ENCODE assay signal across 22 mouse cellular contexts in the genomic region with DNA sequence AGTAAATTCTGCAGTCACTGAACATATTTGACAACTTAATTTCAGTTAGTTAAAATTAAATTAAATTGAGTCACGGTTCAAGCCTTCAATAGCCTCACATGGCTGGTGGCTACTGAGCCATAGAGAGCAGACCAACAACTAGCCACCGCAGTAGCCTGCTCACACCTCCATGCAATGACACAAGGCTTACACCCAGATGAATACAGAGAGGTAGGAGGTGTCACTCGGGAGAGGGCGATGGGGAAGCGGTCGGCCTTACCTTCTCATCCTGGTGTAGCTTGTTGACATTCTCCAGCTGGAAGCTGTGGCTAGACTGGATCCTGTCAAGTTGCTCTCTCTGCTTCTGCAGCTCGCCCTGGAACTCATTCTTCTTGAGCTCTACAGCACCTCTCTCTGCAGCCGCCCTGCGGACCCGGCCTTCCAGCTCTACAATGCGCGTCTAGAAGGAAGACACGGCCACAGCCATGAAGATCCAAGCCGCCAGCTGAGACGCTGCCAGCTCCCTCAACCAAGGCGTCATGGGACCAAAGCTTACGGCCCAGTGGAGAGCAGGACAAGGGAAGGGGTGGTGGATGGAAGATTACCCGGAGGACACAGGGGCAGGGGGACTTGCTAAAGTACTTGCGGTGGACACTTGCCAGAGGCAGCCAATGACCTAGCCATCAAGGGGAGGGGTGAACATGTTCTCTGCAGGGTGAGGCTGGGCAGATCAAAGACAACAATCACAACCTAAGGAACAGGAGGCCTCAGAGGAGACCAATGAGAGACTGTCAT. TPM values are rescaled to one million over a fixed set of nuclear protein-coding genes. Genes with fewer than 3 reads are reported as not detected.
DNase-seq lines count a peak whose midpoint lies in the region; ATAC-seq and TF ChIP-seq lines count a peak whose summit lies in the region.
"Had no signal": no experiment of that assay in that cellular context is flagged by ENCODE, and none has a peak within 500 bp of the region (broad histone marks: within the 10 kb centered on the region; RNA-seq: fewer than 3 reads in every experiment).

No protein-coding gene starts in this region.

- H3K4me3 ChIP-seq in intestine, postnatal 0 days (ENCODE audit: low read depth, low read length) = no peak overlapping the region
- no peak overlapping the region for H3K4me3 ChIP-seq in intestine, embryonic 16.5 days (ENCODE audit: low read length)
- H3K4me3 ChIP-seq in lung, postnatal 0 days (ENCODE audit: low read depth, low read length) = no peak overlapping the region
- H3K4me3 ChIP-seq in lung, adult 2 months (replicated peaks; ENCODE audit: extremely low read depth, low read depth, low read length) = no peak overlapping the region
- H3K4me3 ChIP-seq in kidney, embryonic 16.5 days (ENCODE audit: low read length) = no peak overlapping the region
- no peak overlapping the region for H3K4me3 ChIP-seq in midbrain, embryonic 10.5 days
- no peak overlapping the region for H3K4me3 ChIP-seq in forebrain, embryonic 10.5 days
- H3K4me3 ChIP-seq: embryonic facial prominence, embryonic 12.5 days; forebrain, embryonic 12.5 days; heart, embryonic 12.5 days; hindbrain, embryonic 10.5 days had no signal

- TF ChIP-seq POLR2A in lung, adult 2 months (IDR thresholded peaks at IDR 0.05; ENCODE audit: borderline replicate concordance, extremely low read depth, low read depth, low read length) = no peak

- H3K9ac ChIP-seq in intestine, postnatal 0 days (ENCODE audit: low read depth, low read length) = no peak overlapping the region
- H3K9ac ChIP-seq in intestine, embryonic 16.5 days (ENCODE audit: low read depth, low read length) = no peak overlapping the region
- no peak overlapping the region for H3K9ac ChIP-seq in lung, postnatal 0 days (replicated peaks; ENCODE audit: low read depth)
- no peak overlapping the region for H3K9ac ChIP-seq in kidney, embryonic 16.5 days (replicated peaks; ENCODE audit: low read length)
- H3K9ac ChIP-seq: embryonic facial prominence, embryonic 12.5 days; forebrain, embryonic 12.5 days; heart, embryonic 12.5 days; hindbrain, embryonic 14.5 days had no signal

- no peak for DNase-seq in lung, postnatal 0 days (ENCODE audit: low spot score)
- DNase-seq in lung, adult 2 months = no peak
- no peak for DNase-seq in midbrain, embryonic 10.5 days (ENCODE audit: low spot score)
- DNase-seq in forebrain, embryonic 10.5 days (ENCODE audit: extremely low spot score, low spot score) = no peak
- DNase-seq in layer of hippocampus, adult 9-11 months = no peak
- DNase-seq: adrenal gland, adult 2 months; cerebellum, adult 11-12 months; cerebellum, postnatal 25 days; gastrocnemius, postnatal 14 days had no signal

- H3K4me1 ChIP-seq in intestine, postnatal 0 days (replicated peaks; ENCODE audit: control insufficient read depth, insufficient read depth, low read length) = 0 out of 2 replicates have a peak, but pooled peaks cover 3% of the 10 kb centered on the region
- peaks cover 16% of the 10 kb centered on the region for H3K4me1 ChIP-seq in intestine, embryonic 16.5 days (ENCODE audit: control insufficient read depth, insufficient read depth, low read length)
- no peaks in the 10 kb centered on the region; the same call in 1 of the 2 replicates for H3K4me1 ChIP-seq in lung, postnatal 0 days (ENCODE audit: insufficient read depth, low read depth, low read length)
- peaks cover 5% of the 10 kb centered on the region for H3K4me1 ChIP-seq in lung, adult 2 months (ENCODE audit: control insufficient read depth, insufficient read depth, low read length)
- peaks cover 9% of the 10 kb centered on the region; the same call in 1 of the 2 replicates for H3K4me1 ChIP-seq in kidney, embryonic 16.5 days (ENCODE audit: insufficient read depth, low read length)
- H3K4me1 ChIP-seq in midbrain, embryonic 10.5 days = peaks cover 10% of the 10 kb centered on the region
- H3K4me1 ChIP-seq in forebrain, embryonic 10.5 days = peaks cover 4% of the 10 kb centered on the region; the same call in 1 of the 2 replicates
- H3K4me1 ChIP-seq: forebrain, embryonic 12.5 days had no signal

- no peak overlapping the region for H3K4me2 ChIP-seq in intestine, postnatal 0 days (replicated peaks; ENCODE audit: low read depth)
- H3K4me2 ChIP-seq in intestine, embryonic 16.5 days (ENCODE audit: low read depth, low read length) = no peak overlapping the region
- H3K4me2 ChIP-seq in lung, postnatal 0 days (replicated peaks; ENCODE audit: low read depth, low read length) = no peak overlapping the region
- H3K4me2 ChIP-seq in kidney, embryonic 16.5 days (replicated peaks; ENCODE audit: low read depth, low read length) = no peak overlapping the region
- H3K4me2 ChIP-seq: embryonic facial prominence, embryonic 12.5 days; forebrain, embryonic 12.5 days; heart, embryonic 12.5 days; hindbrain, embryonic 14.5 days had no signal

- 0 out of 2 replicates have a peak overlapping the region, but pooled peaks have one; percentile 41 for H3K27ac ChIP-seq in intestine, postnatal 0 days (ENCODE audit: low read depth, low read length)
- no peak overlapping the region for H3K27ac ChIP-seq in intestine, embryonic 16.5 days (ENCODE audit: low read length)
- peak overlapping the region; percentile 9; the same call in 1 of the 2 replicates for H3K27ac ChIP-seq in lung, postnatal 0 days (ENCODE audit: low read length)
- no peak overlapping the region for H3K27ac ChIP-seq in kidney, embryonic 16.5 days (ENCODE audit: low read length)
- no peak overlapping the region for H3K27ac ChIP-seq in midbrain, embryonic 10.5 days (replicated peaks)
- H3K27ac ChIP-seq in forebrain, embryonic 10.5 days = no peak overlapping the region
- H3K27ac ChIP-seq: embryonic facial prominence, embryonic 12.5 days; forebrain, embryonic 12.5 days; hindbrain, embryonic 10.5 days; hindbrain, embryonic 14.5 days had no signal

- TF ChIP-seq CTCF in intestine, postnatal 0 days (IDR thresholded peaks at IDR 0.05; ENCODE audit: low read depth) = no peak
- TF ChIP-seq CTCF in lung, postnatal 0 days (IDR thresholded peaks at IDR 0.05) = no peak
- no peak for TF ChIP-seq CTCF in lung, adult 2 months (IDR thresholded peaks at IDR 0.05; ENCODE audit: insufficient read depth, low read length)

- H3K36me3 ChIP-seq in intestine, postnatal 0 days (ENCODE audit: control insufficient read depth, insufficient read depth) = peaks cover 29% of the 10 kb centered on the region
- H3K36me3 ChIP-seq in intestine, embryonic 16.5 days (ENCODE audit: control insufficient read depth, insufficient read depth, low read length) = peaks cover 9% of the 10 kb centered on the region
- H3K36me3 ChIP-seq in lung, postnatal 0 days (ENCODE audit: insufficient read depth, low read length) = peaks cover 6% of the 10 kb centered on the region; the same call in 1 of the 2 replicates
- peaks cover 7% of the 10 kb centered on the region; the same call in 1 of the 2 replicates for H3K36me3 ChIP-seq in kidney, embryonic 16.5 days (ENCODE audit: insufficient read depth, low read length)
- peaks cover 96% of the 10 kb centered on the region for H3K36me3 ChIP-seq in midbrain, embryonic 10.5 days
- H3K36me3 ChIP-seq in forebrain, embryonic 10.5 days (replicated peaks) = peaks cover 98% of the 10 kb centered on the region

- TF ChIP-seq EP300 in lung, postnatal 0 days (IDR thresholded peaks at IDR 0.05) = no peak

- WGBS in intestine, postnatal 0 days = 92% methylated on average over 19 of the region's 19 CpGs
- WGBS in intestine, embryonic 16.5 days = 86% methylated on average over 19 of the region's 19 CpGs
- 88% methylated on average over 19 of the region's 19 CpGs for WGBS in lung, postnatal 0 days
- WGBS in lung, adult 2 months = 92% methylated on average over 19 of the region's 19 CpGs
- WGBS in kidney, embryonic 16.5 days = 74% methylated on average over 19 of the region's 19 CpGs
- WGBS in midbrain, embryonic 10.5 days = 95% methylated on average over 19 of the region's 19 CpGs
- 96% methylated on average over 19 of the region's 19 CpGs for WGBS in forebrain, embryonic 10.5 days

- no peaks in the 10 kb centered on the region for H3K9me3 ChIP-seq in intestine, postnatal 0 days (ENCODE audit: control insufficient read depth)
- H3K9me3 ChIP-seq in intestine, embryonic 16.5 days (ENCODE audit: control insufficient read depth, low read length) = no peaks in the 10 kb centered on the region
- H3K9me3 ChIP-seq in lung, postnatal 0 days (ENCODE audit: low read length) = no peaks in the 10 kb centered on the region
- H3K9me3 ChIP-seq in kidney, embryonic 16.5 days (ENCODE audit: low read length) = no peaks in the 10 kb centered on the region
- H3K9me3 ChIP-seq in midbrain, embryonic 10.5 days (replicated peaks) = 0 out of 2 replicates have a peak, but pooled peaks cover 1% of the 10 kb centered on the region
- no peaks in the 10 kb centered on the region for H3K9me3 ChIP-seq in forebrain, embryonic 10.5 days
- H3K9me3 ChIP-seq: embryonic facial prominence, embryonic 12.5 days; forebrain, embryonic 12.5 days; heart, embryonic 12.5 days had no signal

- no peaks in the 10 kb centered on the region for H3K27me3 ChIP-seq in intestine, postnatal 0 days (replicated peaks; ENCODE audit: control insufficient read depth, insufficient read depth, low read length)
- no peaks in the 10 kb centered on the region for H3K27me3 ChIP-seq in intestine, embryonic 16.5 days (replicated peaks; ENCODE audit: control insufficient read depth, insufficient read depth, low read length)
- no peaks in the 10 kb centered on the region for H3K27me3 ChIP-seq in lung, postnatal 0 days (replicated peaks; ENCODE audit: insufficient read depth, low read length)
- H3K27me3 ChIP-seq in kidney, embryonic 16.5 days (ENCODE audit: insufficient read depth, low read length) = no peaks in the 10 kb centered on the region
- H3K27me3 ChIP-seq in midbrain, embryonic 10.5 days (ENCODE audit: low read depth, poor library complexity, severe bottlenecking) = no peaks in the 10 kb centered on the region
- no peaks in the 10 kb centered on the region for H3K27me3 ChIP-seq in forebrain, embryonic 10.5 days (ENCODE audit: poor library complexity, severe bottlenecking)
- H3K27me3 ChIP-seq: embryonic facial prominence, embryonic 12.5 days; forebrain, embryonic 12.5 days; heart, embryonic 12.5 days had no signal

- no peak for ATAC-seq in intestine, postnatal 0 days
- ATAC-seq in intestine, embryonic 16.5 days = no peak
- no peak for ATAC-seq in lung, postnatal 0 days
- ATAC-seq in kidney, embryonic 16.5 days (ENCODE audit: low FRiP score, low TSS enrichment) = peak; percentile 52; the same call in 1 of the 2 replicates
- ATAC-seq: forebrain, embryonic 16.5 days had no signal

RNA-seq across cellular contexts. Expression of a gene that starts 11.5 kb away (rescaled TPM):
- polyA plus RNA-seq in intestine, postnatal 0 days (2015; fragmentation: Nextera tagmentation; extraction: Ambion mirVana) = 29.6 and 34.3 TPM in 2 replicates
- 85.4 and 90.4 TPM in 2 replicates for polyA plus RNA-seq in intestine, embryonic 16.5 days (2015; fragmentation: Nextera tagmentation; extraction: Ambion mirVana)
- 31.8 and 32.4 TPM in 2 replicates for polyA plus RNA-seq in lung, postnatal 0 days (2015; fragmentation: Nextera tagmentation; extraction: Ambion mirVana)
- polyA plus RNA-seq in lung, adult 2 months (2012; rRNA removed) = 11.2 and 15.3 TPM in 2 replicates
- polyA plus RNA-seq in kidney, embryonic 16.5 days (2015; fragmentation: Nextera tagmentation; extraction: Ambion mirVana) = 39.6 and 40.1 TPM in 2 replicates
- polyA plus RNA-seq in midbrain, embryonic 10.5 days (2016; fragmentation: Nextera tagmentation; extraction: Ambion mirVana) = 181 and 187 TPM in 2 replicates
- 142 and 154 TPM in 2 replicates for polyA plus RNA-seq in forebrain, embryonic 10.5 days (2016; fragmentation: Nextera tagmentation; extraction: Ambion mirVana)

RNA-seq across cellular contexts. Expression of a gene that starts 29.8 kb away (rescaled TPM):
- polyA plus RNA-seq in intestine, postnatal 0 days (2015; fragmentation: Nextera tagmentation; extraction: Ambion mirVana) = not detected in 2 replicates
- polyA plus RNA-seq in intestine, embryonic 16.5 days (2015; fragmentation: Nextera tagmentation; extraction: Ambion mirVana) = not detected in 2 replicates
- polyA plus RNA-seq in lung, postnatal 0 days (2015; fragmentation: Nextera tagmentation; extraction: Ambion mirVana) = not detected in 2 replicates
- polyA plus RNA-seq in lung, adult 2 months (2012; rRNA removed) = not detected in 2 replicates
- not detected in 2 replicates for polyA plus RNA-seq in kidney, embryonic 16.5 days (2015; fragmentation: Nextera tagmentation; extraction: Ambion mirVana)
- polyA plus RNA-seq in midbrain, embryonic 10.5 days (2016; fragmentation: Nextera tagmentation; extraction: Ambion mirVana) = not detected in 2 replicates
- polyA plus RNA-seq in forebrain, embryonic 10.5 days (2016; fragmentation: Nextera tagmentation; extraction: Ambion mirVana) = not detected in 2 replicates
- polyA plus RNA-seq: adrenal gland, adult 2 months; brain, embryonic 14.5 days; C2C12; cortical plate, adult 2 months; embryonic facial prominence, embryonic 12.5 days; forebrain, embryonic 12.5 days; forebrain, embryonic 16.5 days; heart, embryonic 12.5 days; heart, embryonic 16.5 days; hindbrain, embryonic 10.5 days; hindbrain, embryonic 14.5 days had no signal

RNA-seq across cellular contexts. Expression of a gene that starts 46.0 kb away (rescaled TPM):
- not detected in 2 replicates for polyA plus RNA-seq in intestine, postnatal 0 days (2015; fragmentation: Nextera tagmentation; extraction: Ambion mirVana)
- polyA plus RNA-seq in intestine, embryonic 16.5 days (2015; fragmentation: Nextera tagmentation; extraction: Ambion mirVana) = not detected in 2 replicates
- polyA plus RNA-seq in lung, postnatal 0 days (2015; fragmentation: Nextera tagmentation; extraction: Ambion mirVana) = 0.14 and 0.41 TPM in 2 replicates
- not detected in 2 replicates for polyA plus RNA-seq in lung, adult 2 months (2012; rRNA removed)
- polyA plus RNA-seq in kidney, embryonic 16.5 days (2015; fragmentation: Nextera tagmentation; extraction: Ambion mirVana) = not detected in 2 replicates
- 0.02 TPM in 1 of 2 replicates, not detected in the other for polyA plus RNA-seq in midbrain, embryonic 10.5 days (2016; fragmentation: Nextera tagmentation; extraction: Ambion mirVana)
- 0.04 and 0.05 TPM in 2 replicates for polyA plus RNA-seq in forebrain, embryonic 10.5 days (2016; fragmentation: Nextera tagmentation; extraction: Ambion mirVana)
- polyA plus RNA-seq: adrenal gland, adult 2 months; C2C12; embryonic facial prominence, embryonic 12.5 days; heart, embryonic 12.5 days; heart, embryonic 16.5 days had no signal

RNA-seq across cellular contexts. Expression of a gene that starts 48.0 kb away (rescaled TPM):
- polyA plus RNA-seq in intestine, postnatal 0 days (2015; fragmentation: Nextera tagmentation; extraction: Ambion mirVana) = not detected in 2 replicates
- not detected in 2 replicates for polyA plus RNA-seq in intestine, embryonic 16.5 days (2015; fragmentation: Nextera tagmentation; extraction: Ambion mirVana)
- not detected in 2 replicates for polyA plus RNA-seq in lung, postnatal 0 days (2015; fragmentation: Nextera tagmentation; extraction: Ambion mirVana)
- polyA plus RNA-seq in lung, adult 2 months (2012; rRNA removed) = 0.05 TPM in 1 of 2 replicates, not detected in the other
- not detected in 2 replicates for polyA plus RNA-seq in kidney, embryonic 16.5 days (2015; fragmentation: Nextera tagmentation; extraction: Ambion mirVana)
- 0.02 TPM in 1 of 2 replicates, not detected in the other for polyA plus RNA-seq in midbrain, embryonic 10.5 days (2016; fragmentation: Nextera tagmentation; extraction: Ambion mirVana)
- polyA plus RNA-seq in forebrain, embryonic 10.5 days (2016; fragmentation: Nextera tagmentation; extraction: Ambion mirVana) = 0.04 TPM in 1 of 2 replicates, not detected in the other
- polyA plus RNA-seq: adrenal gland, adult 2 months; C2C12; embryonic facial prominence, embryonic 12.5 days; forebrain, embryonic 12.5 days; forebrain, embryonic 16.5 days; heart, embryonic 12.5 days; heart, embryonic 16.5 days; hindbrain, embryonic 14.5 days had no signal

Comparison
In these comparisons a context has a peak if more than half of its experiments do, and no peak if none do; other contexts are left out.
1. H3K27ac ChIP-seq: peak in intestine, postnatal 0 days (single experiment) and lung, postnatal 0 days (single experiment); none in intestine, embryonic 16.5 days (single experiment), kidney, embryonic 16.5 days (single experiment), midbrain, embryonic 10.5 days (single experiment) and forebrain, embryonic 10.5 days (single experiment).